In the genomic region with DNA sequence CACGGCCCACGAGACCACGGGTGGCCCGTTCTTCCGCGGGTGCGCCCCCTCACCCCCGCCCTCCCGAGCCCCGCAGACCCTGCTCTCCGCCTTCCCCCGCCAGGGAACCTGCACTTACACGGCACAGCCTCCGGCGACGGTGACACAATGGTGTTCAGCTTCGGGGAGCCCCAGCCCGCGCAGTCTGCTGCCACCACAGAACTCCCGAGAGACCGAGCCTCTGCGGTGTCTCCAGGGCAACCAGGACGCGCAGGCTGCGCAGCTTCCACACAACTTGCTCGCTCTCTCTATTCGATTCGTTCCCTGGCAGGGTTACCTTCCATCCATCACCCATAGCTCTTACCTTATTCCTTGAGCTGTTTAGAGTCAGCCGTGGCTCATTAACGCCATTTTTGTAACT, we compare ENCODE assay signal across 8 mouse cellular contexts. TPM values are rescaled to one million over a fixed set of nuclear protein-coding genes. Genes with fewer than 3 reads are reported as not detected.
DNase-seq lines count a peak whose midpoint lies in the region; ATAC-seq and TF ChIP-seq lines count a peak whose summit lies in the region.

No protein-coding gene starts in this region.

- no peak for TF ChIP-seq POLR2A in ES-Bruce4 (IDR thresholded peaks at IDR 0.05; ENCODE audit: insufficient read depth, low read length)

- peak overlapping the region; percentile 47 for H3K4me3 ChIP-seq in ES-Bruce4 (ENCODE audit: low read depth, low read length)
- peak overlapping the region; percentile 45 for H3K4me3 ChIP-seq in forebrain, postnatal 0 days (ENCODE audit: low read depth, low read length)
- peak overlapping the region; percentile 50 for H3K4me3 ChIP-seq in intestine, embryonic 16.5 days (ENCODE audit: low read length)
- H3K4me3 ChIP-seq in limb, embryonic 10.5 days = peak overlapping the region; percentile 56
- peak overlapping the region; percentile 62 for H3K4me3 ChIP-seq in midbrain, embryonic 10.5 days

- no peaks in the 10 kb centered on the region for H3K27me3 ChIP-seq in ES-Bruce4 (ENCODE audit: control insufficient read depth, insufficient read depth, low read length, poor library complexity, severe bottlenecking)
- H3K27me3 ChIP-seq in forebrain, postnatal 0 days (ENCODE audit: insufficient read depth, low read length) = no peaks in the 10 kb centered on the region
- H3K27me3 ChIP-seq in intestine, embryonic 16.5 days (replicated peaks; ENCODE audit: control insufficient read depth, insufficient read depth, low read length) = no peaks in the 10 kb centered on the region
- no peaks in the 10 kb centered on the region for H3K27me3 ChIP-seq in limb, embryonic 10.5 days (ENCODE audit: low read depth, poor library complexity, severe bottlenecking)
- H3K27me3 ChIP-seq in midbrain, embryonic 10.5 days (ENCODE audit: low read depth, poor library complexity, severe bottlenecking) = no peaks in the 10 kb centered on the region; the same call in 1 of the 2 replicates

- no peak overlapping the region for H3K27ac ChIP-seq in ES-Bruce4 (ENCODE audit: insufficient read depth, low read length)
- H3K27ac ChIP-seq in forebrain, postnatal 0 days (ENCODE audit: low read depth, low read length) = 0 out of 2 replicates have a peak overlapping the region, but pooled peaks have one; percentile 50
- H3K27ac ChIP-seq in intestine, embryonic 16.5 days (ENCODE audit: low read length) = no peak overlapping the region
- peak overlapping the region; percentile 63 for H3K27ac ChIP-seq in limb, embryonic 10.5 days
- peak overlapping the region; percentile 73 for H3K27ac ChIP-seq in midbrain, embryonic 10.5 days (replicated peaks)

- TF ChIP-seq CTCF in ES-Bruce4 (IDR thresholded peaks at IDR 0.05; ENCODE audit: low read depth, low read length) = no peak
- TF ChIP-seq CTCF in forebrain, postnatal 0 days (IDR thresholded peaks at IDR 0.05; ENCODE audit: low read depth) = peak; percentile 25; the same call in 1 of the 2 replicates

- TF ChIP-seq EP300 in ES-Bruce4 (IDR thresholded peaks at IDR 0.05; ENCODE audit: insufficient read depth, low read depth, low read length) = no peak

- peak overlapping the region; percentile 76 for H3K4me2 ChIP-seq in forebrain, postnatal 0 days (ENCODE audit: low read depth)
- peak overlapping the region; percentile 93 for H3K4me2 ChIP-seq in intestine, embryonic 16.5 days (ENCODE audit: low read depth, low read length)

- peaks cover 1% of the 10 kb centered on the region for H3K4me1 ChIP-seq in ES-Bruce4 (ENCODE audit: control insufficient read depth, insufficient read depth, low read length)
- no peaks in the 10 kb centered on the region for H3K4me1 ChIP-seq in forebrain, postnatal 0 days (ENCODE audit: insufficient read depth)
- peaks cover 7% of the 10 kb centered on the region; the same call in 1 of the 2 replicates for H3K4me1 ChIP-seq in intestine, embryonic 16.5 days (ENCODE audit: control insufficient read depth, insufficient read depth, low read length)
- peaks cover 8% of the 10 kb centered on the region for H3K4me1 ChIP-seq in limb, embryonic 10.5 days
- H3K4me1 ChIP-seq in midbrain, embryonic 10.5 days = peaks cover 21% of the 10 kb centered on the region

- H3K36me3 ChIP-seq in ES-Bruce4 (ENCODE audit: control insufficient read depth, insufficient read depth, low read length, poor library complexity, severe bottlenecking) = no peaks in the 10 kb centered on the region
- H3K36me3 ChIP-seq in forebrain, postnatal 0 days (ENCODE audit: insufficient read depth) = peaks cover 4% of the 10 kb centered on the region
- H3K36me3 ChIP-seq in intestine, embryonic 16.5 days (ENCODE audit: control insufficient read depth, insufficient read depth, low read length) = 0 out of 2 replicates have a peak, but pooled peaks cover 3% of the 10 kb centered on the region
- peaks cover 26% of the 10 kb centered on the region for H3K36me3 ChIP-seq in limb, embryonic 10.5 days
- H3K36me3 ChIP-seq in midbrain, embryonic 10.5 days = peaks cover 21% of the 10 kb centered on the region

- WGBS in forebrain, postnatal 0 days = under 1% methylated on average over 30 of the region's 30 CpGs
- WGBS in intestine, embryonic 16.5 days = 1% methylated on average over 30 of the region's 30 CpGs
- WGBS in limb, embryonic 10.5 days = 1% methylated on average over 30 of the region's 30 CpGs
- WGBS in midbrain, embryonic 10.5 days = 2% methylated on average over 30 of the region's 30 CpGs

- no peaks in the 10 kb centered on the region for H3K9me3 ChIP-seq in ES-Bruce4 (replicated peaks; ENCODE audit: control insufficient read depth, insufficient read depth, low read length, poor library complexity, severe bottlenecking)
- H3K9me3 ChIP-seq in forebrain, postnatal 0 days (ENCODE audit: low read length) = no peaks in the 10 kb centered on the region
- no peaks in the 10 kb centered on the region for H3K9me3 ChIP-seq in intestine, embryonic 16.5 days (ENCODE audit: control insufficient read depth, low read length)
- H3K9me3 ChIP-seq in limb, embryonic 10.5 days (replicated peaks) = no peaks in the 10 kb centered on the region
- H3K9me3 ChIP-seq in midbrain, embryonic 10.5 days (replicated peaks) = no peaks in the 10 kb centered on the region

- DNase-seq in adrenal gland, postnatal 25 days = peak; percentile 62
- DNase-seq in forebrain, postnatal 0 days = peak; percentile 87
- peak; percentile 76 for DNase-seq in limb, embryonic 10.5 days (ENCODE audit: low spot score)
- peak; percentile 73 for DNase-seq in midbrain, embryonic 10.5 days (ENCODE audit: low spot score)
- peak; percentile 42 for DNase-seq in spleen, adult 12 weeks (ENCODE audit: low spot score)
- no peak for DNase-seq in urinary bladder, adult 2 months (ENCODE audit: low spot score)

- ATAC-seq in forebrain, postnatal 0 days = peak; percentile 98
- ATAC-seq in intestine, embryonic 16.5 days = peak; percentile 94

- H3K9ac ChIP-seq in ES-Bruce4 (ENCODE audit: low read depth, poor library complexity, severe bottlenecking) = peak overlapping the region; percentile 62
- H3K9ac ChIP-seq in forebrain, postnatal 0 days = peak overlapping the region; percentile 42
- H3K9ac ChIP-seq in intestine, embryonic 16.5 days (ENCODE audit: low read depth, low read length) = peak overlapping the region; percentile 68

RNA-seq across cellular contexts. Expression of a gene that starts 0.4 kb away (rescaled TPM):
- 0.30 and 0.78 TPM in 2 replicates for polyA plus RNA-seq in ES-Bruce4 (2011; ENCODE audit: insufficient read depth, insufficient read length, low read depth, missing spikeins)
- not detected in 2 replicates for total RNA-seq in adrenal gland, postnatal 25 days (2021)
- total RNA-seq in forebrain, postnatal 0 days (2014; rRNA removed) = 8.6 and 9.6 TPM in 2 replicates
- polyA plus RNA-seq in forebrain, postnatal 0 days (2015; fragmentation: Nextera tagmentation; extraction: Ambion mirVana) = 3.8 and 6.4 TPM in 2 replicates
- 0.38 and 0.46 TPM in 2 replicates for polyA plus RNA-seq in intestine, embryonic 16.5 days (2015; fragmentation: Nextera tagmentation; extraction: Ambion mirVana)
- polyA plus RNA-seq in limb, embryonic 10.5 days (2016; fragmentation: Nextera tagmentation; extraction: Ambion mirVana) = 0.14 and 0.51 TPM in 2 replicates
- polyA plus RNA-seq in midbrain, embryonic 10.5 days (2016; fragmentation: Nextera tagmentation; extraction: Ambion mirVana) = 1.8 and 2.0 TPM in 2 replicates
- polyA plus RNA-seq in urinary bladder, adult 2 months (2012; rRNA removed) = 0.10 and 0.18 TPM in 2 replicates

Comparison
In these comparisons a context has a peak if more than half of its experiments do, and no peak if none do; other contexts are left out.
1. H3K27ac ChIP-seq: peak in forebrain, postnatal 0 days (single experiment), limb, embryonic 10.5 days (single experiment) and midbrain, embryonic 10.5 days (single experiment); none in ES-Bruce4 (single experiment) and intestine, embryonic 16.5 days (single experiment).
2. Peak in every context shown above with its lines, with median percentiles within 50 percentile points of each other: H3K4me3 ChIP-seq and H3K9ac ChIP-seq.